ENCODE assay signal across 28 mouse cellular contexts in the genomic region with DNA sequence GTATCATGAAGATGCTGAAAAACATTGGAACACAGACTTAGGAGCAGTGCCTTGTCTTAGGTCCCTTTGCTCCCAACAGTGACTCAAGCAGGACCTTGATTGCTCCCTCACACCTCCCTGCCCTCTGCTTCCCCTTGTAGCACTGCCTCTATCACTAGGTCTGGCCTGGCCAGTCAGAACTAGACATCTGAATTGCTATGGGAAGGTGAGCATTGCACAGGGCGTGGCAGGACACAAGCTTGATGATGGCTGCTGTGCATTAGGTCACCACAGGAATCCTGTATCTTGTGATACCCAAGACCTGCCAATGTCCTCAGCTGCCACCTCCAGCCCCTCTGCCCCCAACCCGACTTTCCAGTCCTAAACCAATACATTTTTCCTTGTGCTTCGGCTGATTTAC. TPM values are rescaled to one million over a fixed set of nuclear protein-coding genes. Genes with fewer than 3 reads are reported as not detected.
"Had no signal": no experiment of that assay in that cellular context is flagged by ENCODE, and none has a peak within 500 bp of the region (broad histone marks: within the 10 kb centered on the region; RNA-seq: fewer than 3 reads in every experiment).

No protein-coding gene starts in this region.

- H3K9ac ChIP-seq: kidney, embryonic 15.5 days; limb, embryonic 13.5 days; liver, embryonic 12.5 days; liver, embryonic 15.5 days; lung, embryonic 15.5 days; midbrain, embryonic 13.5 days; neural tube, embryonic 13.5 days; stomach, embryonic 15.5 days had no signal

- H3K4me2 ChIP-seq: kidney, embryonic 15.5 days; limb, embryonic 13.5 days; liver, embryonic 12.5 days; liver, embryonic 15.5 days; lung, embryonic 15.5 days; midbrain, embryonic 13.5 days; neural tube, embryonic 13.5 days; stomach, embryonic 15.5 days had no signal

- H3K4me3 ChIP-seq: kidney, embryonic 15.5 days; layer of hippocampus, adult 2 months; limb, embryonic 10.5 days; limb, embryonic 13.5 days; liver, embryonic 12.5 days; liver, embryonic 15.5 days; lung, embryonic 15.5 days; megakaryocyte, embryonic 14.5 days; midbrain, embryonic 10.5 days; midbrain, embryonic 13.5 days; myocyte; neural tube, embryonic 13.5 days; stomach, embryonic 15.5 days had no signal

- H3K27ac ChIP-seq: layer of hippocampus, adult 2 months; limb, embryonic 10.5 days; limb, embryonic 13.5 days; liver, embryonic 12.5 days; liver, embryonic 15.5 days; lung, embryonic 15.5 days; midbrain, embryonic 10.5 days; midbrain, embryonic 13.5 days; neural tube, embryonic 13.5 days; stomach, embryonic 15.5 days had no signal

- DNase-seq: kidney, adult 8-10 months; kidney, postnatal 14 days; kidney, postnatal 4 days; layer of hippocampus, adult 9-11 months; liver; lung, adult 18-20 months; lung, postnatal 10 days; lung, postnatal 36 days; retina, postnatal 1 day; right cerebral cortex, postnatal 25 days; spleen, adult 18-20 months; thymus, adult 18-20 months; thymus, postnatal 4 days had no signal

- H3K9me3 ChIP-seq: kidney, embryonic 15.5 days; limb, embryonic 10.5 days; limb, embryonic 13.5 days; liver, embryonic 12.5 days; liver, embryonic 15.5 days; lung, embryonic 15.5 days; midbrain, embryonic 10.5 days; midbrain, embryonic 13.5 days; neural tube, embryonic 13.5 days; stomach, embryonic 15.5 days had no signal

- H3K4me1 ChIP-seq: kidney, embryonic 15.5 days; limb, embryonic 13.5 days; liver, embryonic 12.5 days; liver, embryonic 15.5 days; lung, embryonic 15.5 days; midbrain, embryonic 10.5 days; midbrain, embryonic 13.5 days; neural tube, embryonic 13.5 days; stomach, embryonic 15.5 days had no signal

- H3K27me3 ChIP-seq: kidney, embryonic 15.5 days; limb, embryonic 13.5 days; liver, embryonic 12.5 days; liver, embryonic 15.5 days; lung, embryonic 15.5 days; megakaryocyte, embryonic 14.5 days; midbrain, embryonic 13.5 days; neural tube, embryonic 13.5 days; stomach, embryonic 15.5 days had no signal

- ATAC-seq: liver, embryonic 12.5 days; midbrain, embryonic 13.5 days; midbrain, embryonic 16.5 days had no signal

RNA-seq across cellular contexts. Expression of gene Ltc4s, which starts 28.6 kb away (rescaled TPM):
- total RNA-seq: monocyte, adult 5-6 weeks had no signal
